Mouse (Mus musculus) small intestine, adult 2 months (tissue): ENCODE measurements around the gene 4933434E20Rik.

Source experiments
- CTCF ChIP-seq: fragments of 200-500 bp; IDR thresholded peaks from 2 replicates; pipeline ENCODE4 v1.5.1; 2012; ENCODE audit warnings: low read depth, mild to moderate bottlenecking, control low read depth, inconsistent platforms, low read length, moderate library complexity, mixed read lengths; ENCODE audit not compliant: insufficient replicate concordance, insufficient read length; ENCODE audit errors: extremely low read depth
- POLR2A ChIP-seq: fragments of 200-500 bp; IDR thresholded peaks from 2 replicates; pipeline ENCODE4 v1.6.1; 2012; ENCODE audit warnings: low read depth, mild to moderate bottlenecking, control low read depth, inconsistent platforms, low read length, moderate library complexity

DNA sequence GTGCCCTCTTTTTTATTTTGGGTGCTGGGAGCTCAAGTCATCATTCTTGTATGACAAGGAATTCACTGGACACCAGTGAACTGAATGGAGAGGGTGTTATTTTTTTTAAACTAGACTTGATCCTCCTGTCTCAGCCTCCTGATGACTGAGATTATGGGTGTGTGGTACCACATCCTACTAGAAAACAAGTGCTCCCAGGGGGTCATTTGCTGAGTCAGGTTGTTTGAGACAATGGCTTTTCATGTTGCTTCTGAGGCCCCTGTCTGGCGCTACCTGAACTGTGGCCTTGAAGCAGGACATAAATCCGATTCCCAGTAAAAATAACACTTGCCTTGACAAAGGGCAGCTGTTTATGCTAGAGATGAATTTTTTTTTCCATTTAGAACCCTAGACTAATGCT lies 51.7 kb downstream of the 4933434E20Rik start:
- TF ChIP-seq CTCF (no peak), POLR2A (no peak)
